Mouse (Mus musculus) spleen, embryonic (tissue): Measurements from ENCODE around the gene Dapp1.
"Not testable (repeated sequence)": the region's sequence is repeated elsewhere in the genome, so short reads cannot be mapped to it uniquely, and the experiment has no call there.

Experiments used
- CTCF ChIA-PET: fragments of 350-600 bp; sonication (Branson Sonifier 250); formaldehyde crosslinking; loops from one replicate; lab custom pipeline; 2022; lab: Charles Lee

Dapp1 gene

DNA sequence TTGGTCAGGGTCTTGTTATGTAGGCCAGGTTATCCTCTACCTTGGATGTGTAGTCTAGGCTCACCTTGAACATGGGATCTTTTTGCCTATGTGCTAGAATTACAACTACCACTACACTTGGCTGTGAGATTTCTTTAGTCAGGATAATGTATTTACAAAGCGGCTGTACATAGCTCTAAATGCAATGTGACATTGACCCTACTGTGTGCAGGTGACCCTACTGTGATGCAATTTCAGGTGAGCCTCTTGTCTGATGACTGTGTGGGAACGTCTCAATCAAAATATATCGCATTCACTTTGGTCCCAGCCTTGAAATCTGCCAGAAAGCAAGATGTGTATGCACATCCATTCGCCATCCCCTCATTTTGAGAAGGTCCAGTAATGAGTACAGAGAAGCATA lies 23.0 kb downstream of the Dapp1 start:
- CTCF ChIA-PET, result no interaction called here

DNA sequence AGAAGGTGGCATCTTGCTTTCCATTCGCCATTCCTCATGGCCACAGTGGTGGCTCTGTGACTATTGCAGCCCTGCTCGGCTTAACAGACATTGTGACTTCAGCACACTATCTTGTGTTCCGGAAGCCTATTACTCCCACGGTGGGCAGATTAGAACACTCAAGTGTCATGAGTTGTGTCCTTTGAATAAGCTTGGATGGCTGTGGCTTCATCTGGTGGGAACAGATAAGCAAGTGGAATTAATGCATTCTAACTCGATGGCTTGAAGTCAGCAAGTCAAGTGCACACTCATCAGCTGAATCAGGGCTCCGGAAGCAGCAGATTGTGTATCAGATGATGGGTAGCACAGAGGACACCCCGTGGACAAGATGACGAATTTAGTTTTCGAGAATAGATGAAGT lies 23.5 kb downstream of the Dapp1 start:
- CTCF ChIA-PET, result no interaction called here

DNA sequence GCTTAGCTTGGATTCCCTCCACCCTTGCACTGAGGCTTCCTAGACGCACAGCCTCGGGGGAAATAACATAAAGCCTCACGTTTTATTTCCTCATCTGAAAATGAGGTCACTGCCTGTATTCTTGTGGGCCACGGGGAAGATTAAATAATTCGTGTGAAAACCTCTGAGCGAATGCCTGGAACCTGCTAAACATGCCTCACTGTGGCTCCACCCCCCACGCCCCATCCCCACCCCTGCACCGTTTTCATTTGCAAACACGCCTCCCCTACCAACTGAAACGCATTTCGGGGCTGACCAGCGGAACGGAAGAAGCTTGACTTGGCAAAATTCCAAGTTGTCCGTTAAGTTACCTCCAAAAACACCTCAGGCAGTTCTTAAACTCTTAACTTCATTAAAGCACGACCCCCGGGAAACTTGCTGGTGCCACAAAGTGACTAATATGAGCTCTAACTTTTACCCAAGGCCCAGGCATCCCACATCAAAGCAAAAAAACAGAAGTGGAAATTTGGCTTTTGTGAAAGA lies 25.7 kb downstream of the Dapp1 start:
- CTCF ChIA-PET, result interaction anchor here (1.9 kb wide), 1 partner anchor 11 kb away, joined by 12 read pairs; no protein-coding TSS in a partner anchor

DNA sequence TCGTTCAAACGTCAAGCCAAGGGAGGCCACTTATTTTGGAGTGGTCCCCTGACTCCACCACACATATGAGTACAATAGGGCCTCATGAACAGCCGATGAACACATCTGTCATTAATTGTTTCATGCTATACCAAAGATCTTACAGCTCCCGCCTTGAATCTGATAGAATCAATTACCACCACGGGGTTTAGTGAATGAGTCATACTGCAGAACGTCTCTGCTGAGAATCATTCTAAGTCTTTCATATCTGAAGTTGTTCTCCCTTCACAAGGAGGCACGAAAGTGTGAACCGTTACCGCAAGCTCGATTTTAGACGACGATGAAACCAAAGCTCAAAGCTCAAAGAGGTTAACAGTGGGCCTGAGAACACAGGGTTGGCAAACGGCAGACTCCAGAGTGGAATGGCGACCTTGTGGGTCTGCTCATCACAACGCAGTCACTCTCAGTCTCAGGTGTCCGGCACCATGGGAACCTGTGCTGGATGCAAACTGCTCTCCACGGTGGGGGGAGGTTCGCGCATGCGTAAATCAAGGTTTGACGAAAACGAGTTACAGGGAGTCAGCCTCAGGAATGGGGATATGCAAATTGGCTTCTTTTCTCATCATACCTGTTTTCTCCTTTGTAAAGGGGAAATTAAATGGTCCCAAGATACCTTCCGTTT lies 27.0 kb downstream of the Dapp1 start:
- CTCF ChIA-PET, result interaction anchor here (1.5 to 1.9 kb wide), 2 partner anchors 10 to 12 kb away, joined by 4 to 12 read pairs; no protein-coding TSS in a partner anchor

DNA sequence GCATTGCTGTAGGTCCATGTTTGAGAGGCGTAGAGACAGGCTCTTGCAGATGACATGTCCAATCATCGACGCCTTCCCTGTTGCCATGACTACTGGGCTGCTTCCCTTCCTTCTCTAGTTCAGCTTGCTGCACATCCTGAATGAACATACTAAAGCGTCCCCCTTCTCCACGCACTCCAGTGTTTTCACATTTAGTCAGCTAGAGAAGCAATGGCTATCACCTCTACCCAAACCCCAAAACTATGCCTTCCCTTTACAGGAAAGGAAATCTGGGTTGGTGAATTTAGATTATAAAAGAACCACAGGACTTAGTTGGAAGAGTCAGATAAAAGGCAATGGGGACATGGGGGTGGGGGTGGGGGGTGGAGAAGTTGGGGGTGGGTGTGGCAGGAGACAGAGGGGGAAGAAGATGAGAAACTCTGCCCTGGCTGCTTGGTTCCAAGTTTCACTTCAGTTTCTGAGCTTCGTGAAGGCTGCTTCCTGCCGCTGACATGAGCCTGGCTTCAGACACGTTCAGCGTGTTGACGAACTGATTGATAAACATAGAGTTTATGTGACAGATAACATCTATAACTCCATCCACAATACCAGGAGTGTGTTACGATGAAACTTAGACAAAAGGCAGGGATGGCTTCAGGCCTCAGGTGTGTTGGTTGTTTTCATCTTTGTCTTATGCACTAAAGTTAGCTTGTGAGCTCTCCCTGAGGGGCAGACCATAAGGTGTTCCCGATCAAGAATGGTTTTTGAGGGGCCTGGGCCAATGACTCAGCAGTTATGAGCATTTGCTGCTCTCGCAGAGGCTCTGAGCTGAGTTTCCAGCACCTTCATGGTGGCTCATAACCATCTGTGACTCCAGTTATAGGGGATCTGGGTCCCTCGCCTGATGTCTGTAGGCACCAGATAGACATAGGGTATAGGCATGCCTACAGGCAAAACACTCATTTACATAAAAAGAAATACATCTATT lies 28.1 kb downstream of the Dapp1 start:
- CTCF ChIA-PET, result interaction anchor here (1.5 kb wide), 1 partner anchor 11 kb away, joined by 4 read pairs; no protein-coding TSS in a partner anchor

DNA sequence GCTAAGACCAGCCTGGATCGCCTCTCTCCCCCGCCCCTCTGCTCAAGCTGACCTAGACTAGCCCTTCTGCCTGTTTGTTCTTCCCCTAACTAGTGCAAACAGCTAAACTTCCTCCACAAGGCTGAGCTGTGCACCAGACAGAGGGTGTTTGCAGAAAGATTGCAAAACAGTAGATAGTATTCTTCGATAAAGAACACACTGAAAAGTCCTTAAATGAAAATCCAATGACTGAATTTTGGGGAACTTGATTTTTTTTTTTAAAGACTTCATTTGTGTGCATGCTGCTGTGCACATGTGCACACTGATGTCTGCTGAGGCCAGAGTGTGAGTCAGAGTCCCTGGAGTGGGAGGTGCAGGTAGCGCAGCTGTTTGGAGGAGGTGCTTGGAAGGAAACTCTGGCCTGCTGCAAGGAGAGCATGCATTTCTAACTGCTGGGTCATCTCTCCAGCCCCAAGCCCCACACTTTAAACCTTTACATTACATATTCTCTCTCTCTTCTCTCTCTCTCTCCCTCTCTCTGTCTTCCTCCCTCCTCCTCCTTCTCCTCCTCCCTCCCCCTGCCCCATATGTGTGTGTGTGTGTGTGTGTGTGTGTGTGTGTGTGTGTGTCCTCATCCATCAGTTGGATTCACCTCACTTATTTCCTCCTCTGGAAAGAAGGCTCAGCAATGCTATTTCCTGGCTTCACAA lies 29.0 kb downstream of the Dapp1 start:
- CTCF ChIA-PET, result no interaction called here

DNA sequence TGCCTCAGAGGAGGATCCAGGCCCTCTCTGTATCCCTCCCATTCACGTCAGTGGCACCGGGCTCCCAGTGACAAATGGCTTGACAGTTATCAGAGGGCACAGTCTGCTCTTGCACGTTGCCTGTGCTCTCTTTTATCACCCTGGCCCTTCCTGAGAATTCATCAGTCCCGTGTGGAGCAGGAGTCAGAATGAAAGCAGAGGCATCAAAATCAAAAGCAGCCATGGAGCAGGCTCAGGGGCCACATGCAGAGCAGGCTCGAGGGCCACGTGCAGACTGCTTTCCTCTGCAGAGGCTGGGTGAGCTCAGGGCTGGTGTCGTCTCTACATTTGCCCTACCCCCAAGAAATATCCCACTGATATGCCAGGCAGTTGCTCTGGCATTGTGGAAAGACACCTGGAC lies 29.5 kb downstream of the Dapp1 start:
- CTCF ChIA-PET, result no interaction called here

DNA sequence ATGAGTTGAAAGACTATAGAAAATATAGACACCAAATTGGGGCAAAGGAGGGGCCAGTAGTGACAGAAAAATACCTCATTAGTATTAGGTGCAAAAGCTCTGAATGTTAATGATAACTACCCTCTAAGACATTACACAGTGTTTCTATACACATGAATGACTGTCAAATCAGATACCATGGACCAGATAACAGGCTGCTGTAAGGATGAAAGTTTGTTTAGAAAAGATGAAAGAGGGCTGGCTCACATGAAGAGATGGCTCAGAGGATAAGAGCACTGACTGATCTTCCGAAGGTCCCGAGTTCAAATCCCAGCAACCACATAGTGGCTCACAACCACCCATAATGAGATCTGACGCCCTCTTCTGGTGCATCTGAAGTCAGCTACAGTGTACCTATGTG lies 30.0 kb downstream of the Dapp1 start:
- CTCF ChIA-PET, result not testable (repeated sequence)

DNA sequence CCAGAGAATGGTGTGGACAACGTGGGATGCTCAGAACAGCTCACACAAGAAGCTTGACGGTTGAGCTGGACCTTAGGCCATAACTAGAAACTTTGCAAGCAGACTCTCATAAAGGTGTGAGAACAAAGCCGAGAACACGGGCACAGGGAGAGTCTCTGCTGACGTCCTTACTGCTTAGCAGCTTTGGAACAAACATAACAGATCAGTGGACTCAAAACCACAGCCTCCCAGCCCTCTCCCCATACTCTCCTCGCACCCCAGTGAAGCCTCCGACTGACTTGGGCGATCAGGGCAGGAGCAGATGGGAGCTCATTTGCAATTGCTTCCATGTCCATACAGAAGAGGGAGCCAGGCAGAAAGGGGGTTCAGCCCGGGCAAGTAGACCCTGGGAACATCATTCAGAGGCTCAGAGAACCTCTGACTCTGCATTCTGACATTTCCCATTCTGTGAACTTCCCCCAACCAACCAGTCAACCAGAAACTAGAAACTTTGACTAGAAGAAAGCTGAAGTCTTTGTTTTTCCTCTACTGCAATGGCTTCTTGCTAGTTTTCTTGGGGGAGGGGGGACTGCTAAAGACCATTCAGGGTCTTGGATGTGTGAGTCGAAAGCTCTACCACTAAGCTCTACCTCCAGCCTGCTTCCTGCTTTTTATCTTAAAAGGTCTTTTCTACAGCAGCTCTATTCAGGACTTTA lies 31.0 kb downstream of the Dapp1 start:
- CTCF ChIA-PET, result interaction anchor here (0.6 kb wide), 2 partner anchors 10 to 36 kb away, joined by 4 to 6 read pairs; no protein-coding TSS in a partner anchor

DNA sequence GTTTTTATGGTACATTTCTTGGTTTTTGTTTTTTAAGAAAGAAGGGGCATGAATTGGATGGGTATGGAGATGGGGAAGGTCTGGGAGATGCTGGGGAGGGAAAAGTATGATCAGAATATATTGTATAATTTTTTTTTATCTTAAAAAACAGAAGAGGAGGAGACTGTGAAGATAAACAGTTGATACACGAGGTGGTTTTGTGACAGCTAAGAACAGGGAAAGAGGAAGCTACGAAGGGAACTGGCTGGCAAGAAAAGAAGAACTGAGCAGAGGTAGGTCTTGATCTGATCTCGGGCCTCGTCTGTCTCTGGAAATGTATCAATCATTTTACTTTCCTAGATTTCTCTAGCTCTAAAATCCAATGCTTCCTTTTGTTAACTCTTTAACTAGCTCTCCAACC lies 33.8 kb downstream of the Dapp1 start:
- CTCF ChIA-PET, result no interaction called here

DNA sequence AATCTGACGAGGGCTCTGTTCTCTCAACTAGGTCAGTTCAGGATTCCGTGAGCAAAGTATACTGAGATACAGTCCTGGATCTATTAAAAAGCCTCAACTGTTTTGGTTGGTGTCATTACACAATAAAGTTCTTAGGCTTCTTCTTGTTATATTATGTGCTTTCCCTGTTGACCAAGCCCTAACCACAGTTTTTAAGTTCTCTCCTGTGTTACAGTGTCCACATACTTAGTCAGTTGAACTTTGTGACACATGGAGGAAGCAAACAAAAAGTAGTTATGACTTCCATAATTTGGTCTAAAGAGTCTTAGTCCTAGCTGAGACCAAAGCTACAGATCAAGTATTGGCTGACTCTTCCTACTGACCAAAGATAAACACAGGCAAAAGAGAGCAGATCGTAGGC lies 34.5 kb downstream of the Dapp1 start:
- CTCF ChIA-PET, result no interaction called here

DNA sequence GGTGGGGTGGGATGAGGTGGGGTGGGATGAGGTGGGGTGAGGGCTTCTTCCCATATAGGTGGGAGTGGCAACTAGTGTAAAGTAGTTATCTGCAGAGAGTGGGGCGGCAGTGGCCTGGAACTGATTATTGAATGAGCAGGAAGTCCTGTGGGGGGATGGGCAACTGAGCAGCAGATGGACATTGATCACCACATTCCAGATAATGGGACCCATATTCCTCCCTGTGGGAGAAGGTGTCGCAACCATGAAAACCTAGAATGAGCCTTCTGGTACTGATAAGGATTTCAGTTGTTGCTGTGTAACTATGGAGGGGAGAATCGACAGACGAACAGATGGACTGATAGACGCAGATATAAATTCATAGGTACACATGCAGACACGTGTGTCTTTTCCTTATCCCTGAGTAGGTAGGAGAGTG lies 37.6 kb downstream of the Dapp1 start:
- CTCF ChIA-PET, result interaction anchor here (0.6 kb wide), 1 partner anchor 200 kb away, joined by 4 read pairs; no protein-coding TSS in a partner anchor

DNA sequence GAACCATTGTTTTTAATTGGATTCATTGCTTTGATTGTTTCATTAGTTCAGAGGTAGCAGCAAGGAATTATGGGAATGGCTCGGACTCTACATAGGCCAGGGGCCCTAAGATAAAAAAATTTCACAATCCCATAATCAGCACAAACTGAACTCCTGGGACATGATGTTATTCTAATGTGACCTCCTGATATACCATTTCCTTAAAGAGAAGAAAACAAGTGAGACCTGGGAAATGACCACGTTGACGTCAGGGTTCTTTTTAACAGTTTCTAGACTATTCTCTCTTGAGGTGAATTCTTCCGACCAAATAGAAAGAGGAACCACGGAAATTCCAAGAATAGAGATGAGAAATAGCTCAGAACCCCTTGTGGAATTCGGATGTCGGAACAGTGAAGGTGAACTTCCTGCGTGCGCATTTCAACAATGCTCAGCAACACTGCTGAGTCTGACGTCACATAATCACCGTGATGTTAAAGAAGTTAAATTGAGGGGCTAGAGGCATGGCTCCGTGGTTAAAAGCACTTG lies 39.2 kb downstream of the Dapp1 start:
- CTCF ChIA-PET, result no interaction called here

DNA sequence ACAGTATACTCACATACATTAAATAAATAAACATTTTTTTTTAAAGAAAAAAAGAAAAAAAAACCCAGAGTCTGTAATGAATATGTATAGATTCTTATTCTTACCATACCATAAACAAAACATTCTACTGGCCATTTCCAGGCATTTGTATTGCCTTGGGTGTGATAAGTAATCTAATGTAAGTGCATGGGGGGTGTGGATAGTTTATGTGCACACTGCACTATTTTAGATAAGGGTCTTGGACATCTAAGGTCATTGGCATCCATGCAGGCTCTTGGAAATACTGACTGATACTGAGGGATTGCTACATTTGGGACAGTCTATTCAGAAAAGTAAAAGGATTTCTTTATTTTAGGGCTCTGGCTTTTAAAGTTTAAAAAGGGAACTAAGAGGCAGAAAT lies 39.8 kb downstream of the Dapp1 start:
- CTCF ChIA-PET, result no interaction called here

DNA sequence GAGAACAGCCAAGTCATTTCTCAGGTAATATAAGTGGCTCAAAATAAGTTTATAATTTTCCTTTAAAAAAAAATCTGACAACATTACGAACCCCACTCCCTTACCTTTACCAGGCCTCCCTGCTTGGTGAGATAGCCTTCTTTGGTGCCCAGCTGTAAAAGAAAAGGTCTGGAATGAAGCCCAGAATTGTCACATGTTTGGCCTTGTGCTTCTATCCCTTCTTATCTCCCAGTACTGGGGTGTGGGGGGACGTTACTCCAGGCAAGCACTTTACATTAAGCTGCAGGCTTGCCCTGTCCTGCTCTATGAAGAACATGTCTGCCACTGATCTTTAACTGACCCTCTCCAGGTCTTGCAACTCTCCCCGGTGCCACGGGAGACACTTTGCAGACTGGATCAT lies 40.6 kb downstream of the Dapp1 start:
- CTCF ChIA-PET, result no interaction called here

DNA sequence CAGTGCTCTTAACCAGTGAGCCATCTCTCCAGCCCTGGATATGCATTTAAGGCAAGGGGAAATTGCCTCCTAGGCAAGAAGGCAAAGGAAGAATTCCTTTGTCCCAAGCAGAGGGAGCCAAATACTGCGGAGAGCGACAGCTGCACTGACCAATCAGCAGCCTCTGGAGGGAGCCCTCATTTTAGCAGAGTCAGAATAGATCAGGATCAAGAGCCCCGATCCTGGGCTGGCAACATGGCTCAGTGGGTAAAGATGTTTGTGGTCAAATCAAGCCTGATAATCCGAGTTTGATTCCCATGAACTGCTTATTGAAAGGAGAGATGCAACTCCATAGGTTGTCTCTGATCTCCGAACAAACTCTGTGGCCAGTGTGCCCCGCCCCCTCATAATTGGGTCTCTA lies 42.7 kb downstream of the Dapp1 start:
- CTCF ChIA-PET, result interaction anchor here (0.6 to 0.7 kb wide), 2 partner anchors 208 to 261 kb away, joined by 3 to 4 read pairs; no protein-coding TSS in a partner anchor

DNA sequence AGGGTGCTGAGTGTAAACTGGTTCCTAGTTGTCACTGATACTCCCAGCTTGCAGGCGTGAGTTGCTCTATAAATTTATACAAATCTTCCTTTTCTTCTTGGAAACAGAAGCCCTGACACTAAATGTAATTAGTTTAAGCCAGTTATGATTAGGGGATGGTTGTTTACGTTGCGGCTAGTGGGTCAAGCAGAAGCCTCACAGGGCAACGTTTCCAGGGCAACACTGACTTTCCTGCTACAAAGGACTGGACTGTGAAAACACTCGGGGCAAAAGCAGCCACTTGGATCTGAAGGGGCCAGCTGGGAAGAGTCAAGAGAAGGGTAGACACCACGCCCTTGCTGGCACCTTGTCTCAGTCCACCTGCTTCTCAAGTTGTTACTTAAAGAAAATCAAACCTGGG lies 44.8 kb downstream of the Dapp1 start:
- CTCF ChIA-PET, result interaction anchor here (0.6 kb wide), 1 partner anchor 1130 kb away, joined by 11 read pairs; no protein-coding TSS in a partner anchor

DNA sequence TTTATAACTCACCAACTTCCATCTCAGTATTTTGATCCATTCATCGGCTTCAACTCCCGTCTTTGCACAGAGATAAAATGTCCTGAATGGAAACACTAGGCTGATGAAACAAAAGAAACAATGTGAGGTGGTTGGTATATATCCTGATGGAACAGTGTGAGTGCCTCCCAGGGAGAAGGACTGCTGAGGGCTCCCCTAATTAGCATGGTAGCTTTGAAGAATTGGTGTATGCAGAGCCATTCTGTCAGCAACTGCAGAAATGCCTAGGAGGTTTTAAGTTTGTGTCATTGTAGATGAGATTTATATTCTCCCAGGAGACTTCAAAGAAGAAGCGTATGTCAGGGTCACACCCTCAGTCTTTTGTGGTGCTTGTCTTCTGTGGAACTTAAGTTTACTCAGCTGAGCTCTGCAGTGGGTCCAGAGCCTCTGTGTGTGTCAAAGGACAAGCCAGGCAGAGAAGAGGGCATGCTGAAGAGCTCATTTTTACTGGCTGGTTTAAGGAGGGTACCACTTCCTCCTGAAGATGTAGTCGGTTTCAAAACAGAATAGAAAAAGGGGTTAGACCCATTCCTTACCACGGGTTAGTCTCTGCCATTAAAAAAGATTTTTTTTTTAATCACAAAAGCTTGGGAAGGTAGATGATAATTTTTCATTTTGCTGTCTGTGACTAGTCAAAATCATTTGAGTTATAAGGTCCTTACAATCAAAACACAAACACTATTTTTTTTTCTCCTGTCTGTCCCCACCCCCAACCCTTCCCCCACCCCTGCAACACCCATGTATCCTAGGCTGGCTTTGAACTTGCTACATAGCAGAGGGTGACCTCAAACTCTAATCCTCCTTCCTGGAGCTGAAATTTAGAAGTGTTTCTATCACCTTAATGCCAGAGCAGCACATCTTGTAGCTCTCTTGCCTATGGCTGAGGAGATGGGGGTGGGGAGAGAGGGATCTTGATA lies 45.5 kb downstream of the Dapp1 start:
- CTCF ChIA-PET, result interaction anchor here (0.6 kb wide), 1 partner anchor 1131 kb away, joined by 11 read pairs; no protein-coding TSS in a partner anchor

DNA sequence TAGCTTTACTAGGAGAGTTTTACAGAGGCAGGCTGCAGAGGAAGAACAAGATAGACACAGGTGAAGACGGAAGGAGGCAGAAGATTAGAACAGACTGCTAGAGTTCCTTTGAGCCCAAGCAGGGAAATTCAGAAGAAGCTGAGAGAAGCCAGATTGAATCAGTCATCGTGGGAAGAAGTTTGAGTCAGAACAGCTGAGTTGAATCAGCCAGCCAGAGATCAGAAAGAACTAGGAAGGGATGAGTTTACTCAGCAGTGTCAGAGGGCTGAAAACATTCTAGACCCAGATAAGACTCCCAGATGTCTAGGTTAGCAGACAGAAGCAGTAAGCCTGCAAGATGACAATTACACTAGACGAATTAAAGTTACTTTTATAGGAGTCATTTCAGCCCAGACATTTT lies 47.4 kb downstream of the Dapp1 start:
- CTCF ChIA-PET, result no interaction called here
